Mouse (Mus musculus): ENCODE measurements around the gene Gm20388. TPM values are rescaled to one million over a fixed set of nuclear protein-coding genes. Genes with fewer than 3 reads are reported as not detected.

Gene Gm20388
- polyA plus RNA-seq, 1 experiment from 2014 or later = 2.5 TPM

- WGBS = 8% methylated on average over 20 of the region's 20 CpGs
- DNase-seq (ENCODE audit: low spot score) = no peak
- H3K27ac ChIP-seq = peak overlapping the region; percentile 82
- no peaks in the 10 kb centered on the region for H3K9me3 ChIP-seq (replicated peaks)
- H3K27me3 ChIP-seq (ENCODE audit: low read depth, poor library complexity, severe bottlenecking) = peaks cover 40% of the 10 kb centered on the region
- H3K36me3 ChIP-seq = no peaks in the 10 kb centered on the region
- peak overlapping the region; percentile 38 for H3K4me3 ChIP-seq
- H3K4me1 ChIP-seq = peaks cover 98% of the 10 kb centered on the region
Measured at GRCm38 (mm10) chr8:120504251-120505081, 593.8 kb downstream of the Gm20388 start.

GRCm38 (mm10) chr8:120505082-120505511 lies 594.5 kb downstream of the Gm20388 start:
- H3K27me3 ChIP-seq (ENCODE audit: low read depth, poor library complexity, severe bottlenecking) = peaks cover 40% of the 10 kb centered on the region
- under 1% methylated on average over 19 of the region's 19 CpGs for WGBS
- H3K9me3 ChIP-seq (replicated peaks) = no peaks in the 10 kb centered on the region
- peak overlapping the region; percentile 38 for H3K4me3 ChIP-seq
- peak overlapping the region; percentile 82 for H3K27ac ChIP-seq
- DNase-seq (ENCODE audit: low spot score) = peak; percentile 77
- H3K4me1 ChIP-seq = peaks cover 100% of the 10 kb centered on the region
- H3K36me3 ChIP-seq = no peaks in the 10 kb centered on the region

GRCm38 (mm10) chr8:120505619-120506310 lies 595.1 kb downstream of the Gm20388 start:
- 15% methylated on average over 23 of the region's 23 CpGs for WGBS
- Histone ChIP-seq H3K27me3 (ENCODE audit: low read depth, poor library complexity, severe bottlenecking) (peaks cover 33% of the 10 kb centered on the region), H3K4me1 (peaks cover 100% of the 10 kb centered on the region), H3K27ac (peak overlapping the region; percentile 82; the same call in 1 of the 2 replicates), H3K4me3 (peak overlapping the region; percentile 38), H3K9me3 (replicated peaks) (no peaks in the 10 kb centered on the region), H3K36me3 (no peaks in the 10 kb centered on the region)
- DNase-seq (ENCODE audit: low spot score) = no peak

GRCm38 (mm10) chr8:120506562-120506961 lies 595.9 kb downstream of the Gm20388 start:
- Histone ChIP-seq H3K4me1 (peaks cover 100% of the 10 kb centered on the region), H3K27me3 (ENCODE audit: low read depth, poor library complexity, severe bottlenecking) (peaks cover 25% of the 10 kb centered on the region), H3K9me3 (replicated peaks) (no peaks in the 10 kb centered on the region), H3K4me3 (no peak overlapping the region), H3K36me3 (no peaks in the 10 kb centered on the region), H3K27ac (peak overlapping the region; percentile 38; the same call in 1 of the 2 replicates)
- DNase-seq (ENCODE audit: low spot score) = no peak
- 56% methylated on average over 2 of the region's 2 CpGs for WGBS

- DNase-seq (ENCODE audit: low spot score) = no peak
- Histone ChIP-seq H3K4me1 (peaks cover 100% of the 10 kb centered on the region), H3K9me3 (replicated peaks) (no peaks in the 10 kb centered on the region), H3K4me3 (no peak overlapping the region), H3K36me3 (no peaks in the 10 kb centered on the region), H3K27me3 (ENCODE audit: low read depth, poor library complexity, severe bottlenecking) (peaks cover 26% of the 10 kb centered on the region), H3K27ac (no peak overlapping the region)
- WGBS = 79% methylated on average over 9 of the region's 9 CpGs
Measured at GRCm38 (mm10) chr8:120507290-120507689, 596.6 kb downstream of the Gm20388 start.

- Histone ChIP-seq H3K4me3 (peak overlapping the region; percentile 38), H3K27ac (peak overlapping the region; percentile 77)
Measured at GRCm38 (mm10) chr8:120509136-120510034, 598.7 kb downstream of the Gm20388 start.

GRCm38 (mm10) chr8:120510035-120510416 lies 599.4 kb downstream of the Gm20388 start:
- no peaks in the 10 kb centered on the region for H3K9me3 ChIP-seq (replicated peaks)
- no peaks in the 10 kb centered on the region for H3K36me3 ChIP-seq
- no peak for DNase-seq (ENCODE audit: low spot score)
- peak overlapping the region; percentile 77 for H3K27ac ChIP-seq
- WGBS = under 1% methylated on average over 6 of the region's 6 CpGs
- H3K27me3 ChIP-seq (ENCODE audit: low read depth, poor library complexity, severe bottlenecking) = peaks cover 41% of the 10 kb centered on the region
- peaks cover 100% of the 10 kb centered on the region for H3K4me1 ChIP-seq
- peak overlapping the region; percentile 38 for H3K4me3 ChIP-seq

More at GRCm38 (mm10) chr8:120509136-120510034, 598.7 kb downstream of the Gm20388 start:
- 4% methylated on average over 21 of the region's 21 CpGs for WGBS
- Histone ChIP-seq H3K27me3 (ENCODE audit: low read depth, poor library complexity, severe bottlenecking) (peaks cover 38% of the 10 kb centered on the region), H3K36me3 (no peaks in the 10 kb centered on the region), H3K9me3 (replicated peaks) (no peaks in the 10 kb centered on the region), H3K4me1 (peaks cover 100% of the 10 kb centered on the region)
- peak; percentile 68 for DNase-seq (ENCODE audit: low spot score)

- 7% methylated on average over 5 of the region's 5 CpGs for WGBS
- Histone ChIP-seq H3K36me3 (no peaks in the 10 kb centered on the region), H3K27me3 (ENCODE audit: low read depth, poor library complexity, severe bottlenecking) (peaks cover 43% of the 10 kb centered on the region), H3K27ac (peak overlapping the region; percentile 77), H3K4me1 (peaks cover 100% of the 10 kb centered on the region), H3K4me3 (peak overlapping the region; percentile 38; the same call in 1 of the 2 replicates), H3K9me3 (replicated peaks) (no peaks in the 10 kb centered on the region)
- DNase-seq (ENCODE audit: low spot score) = no peak
Measured at GRCm38 (mm10) chr8:120510863-120511457, 600.3 kb downstream of the Gm20388 start.

GRCm38 (mm10) chr8:120511737-120512136 lies 601.1 kb downstream of the Gm20388 start:
- peak overlapping the region; percentile 77 for H3K27ac ChIP-seq
- peaks cover 38% of the 10 kb centered on the region for H3K27me3 ChIP-seq (ENCODE audit: low read depth, poor library complexity, severe bottlenecking)
- H3K9me3 ChIP-seq (replicated peaks) = no peaks in the 10 kb centered on the region
- WGBS = 14% methylated on average over 8 of the region's 8 CpGs
- DNase-seq (ENCODE audit: low spot score) = peak; percentile 44
- no peaks in the 10 kb centered on the region for H3K36me3 ChIP-seq
- peaks cover 100% of the 10 kb centered on the region for H3K4me1 ChIP-seq
- H3K4me3 ChIP-seq = 0 out of 2 replicates have a peak overlapping the region, but pooled peaks have one; percentile 4

GRCm38 (mm10) chr8:120512326-120512725 lies 601.7 kb downstream of the Gm20388 start:
- peaks cover 33% of the 10 kb centered on the region for H3K27me3 ChIP-seq (ENCODE audit: low read depth, poor library complexity, severe bottlenecking)
- H3K4me3 ChIP-seq = no peak overlapping the region
- DNase-seq (ENCODE audit: low spot score) = no peak
- 38% methylated on average over 11 of the region's 11 CpGs for WGBS
- peaks cover 100% of the 10 kb centered on the region for H3K4me1 ChIP-seq
- no peaks in the 10 kb centered on the region for H3K36me3 ChIP-seq
- H3K27ac ChIP-seq = peak overlapping the region; percentile 77
- no peaks in the 10 kb centered on the region for H3K9me3 ChIP-seq (replicated peaks)

GRCm38 (mm10) chr8:120513145-120513544 lies 602.5 kb downstream of the Gm20388 start:
- Histone ChIP-seq H3K27me3 (ENCODE audit: low read depth, poor library complexity, severe bottlenecking) (peaks cover 25% of the 10 kb centered on the region), H3K4me1 (peaks cover 100% of the 10 kb centered on the region), H3K9me3 (replicated peaks) (no peaks in the 10 kb centered on the region), H3K36me3 (no peaks in the 10 kb centered on the region), H3K4me3 (no peak overlapping the region), H3K27ac (peak overlapping the region; percentile 82)
- DNase-seq (ENCODE audit: low spot score) = no peak
- WGBS = 27% methylated on average over 6 of the region's 6 CpGs
